Mouse (Mus musculus) thymus, adult 2 months (tissue): ENCODE data around the gene Tcf7l2. TPM values are rescaled to one million over a fixed set of nuclear protein-coding genes. Genes with fewer than 3 reads are reported as not detected.

Source experiments
- DNase-seq: peaks from one replicate; pipeline ENCODE4 v3.0.0; 2021
- H3K27ac ChIP-seq: fragments of 200-500 bp; 2 replicates; pipeline ENCODE4 v1.5.1; 2012; ENCODE audit warnings: low read length, control low read depth; ENCODE audit not compliant: control insufficient read depth, insufficient read depth
- H3K27me3 ChIP-seq: fragments of 200-500 bp; 2 replicates; pipeline ENCODE4 v1.6.1; 2012; ENCODE audit warnings: mild to moderate bottlenecking, low read length, moderate library complexity, mixed read lengths; ENCODE audit not compliant: control insufficient read depth, insufficient read depth
- H3K36me3 ChIP-seq: fragments of 200-500 bp; 2 replicates; pipeline ENCODE4 v1.6.1; 2012; ENCODE audit warnings: mild to moderate bottlenecking, low read length, moderate library complexity; ENCODE audit not compliant: control insufficient read depth, insufficient read depth
- H3K4me1 ChIP-seq: fragments of 200-500 bp; replicated peaks from 2 replicates; pipeline ENCODE4 v1.6.1; 2012; ENCODE audit warnings: low read length; ENCODE audit not compliant: control insufficient read depth, insufficient read depth
- H3K4me3 ChIP-seq: fragments of 200-500 bp; 2 replicates; pipeline ENCODE4 v1.5.1; 2012; ENCODE audit warnings: mild to moderate bottlenecking, low read length, control low read depth, moderate library complexity; ENCODE audit not compliant: control insufficient read depth, insufficient read depth
- CTCF ChIP-seq: fragments of 200-500 bp; IDR thresholded peaks from 2 replicates; pipeline ENCODE4 v1.5.1; 2012; ENCODE audit warnings: mild to moderate bottlenecking, control low read depth, low read length, moderate library complexity, borderline replicate concordance; ENCODE audit not compliant: control insufficient read depth, poor library complexity, insufficient read depth; ENCODE audit errors: extremely low read depth
- POLR2A ChIP-seq: fragments of 200-500 bp; IDR thresholded peaks from 2 replicates; pipeline ENCODE4 v1.6.1; 2012; ENCODE audit warnings: mild to moderate bottlenecking, low read length, control low read depth, moderate library complexity; ENCODE audit not compliant: control insufficient read depth, poor library complexity, insufficient read depth; ENCODE audit errors: extremely low read depth
- WGBS: fragments of 180-500 bp; shearing (Covaris S2); methylation state at CpG from one replicate; pipeline ENCODE4 v1.1.7; 2018; 5-methylcytosine and 5-hydroxymethylcytosine counted together
- polyA plus RNA-seq: library from polyadenylated mRNA; depleted of rRNA; stranded (reverse); fragments of >200 nt; gene quantifications from 2 replicates; pipeline ENCODE4 v1.2.3, GENCODE M21; 2012

The Tcf7l2 gene
- polyA plus RNA-seq, 1 experiment, result 7.6 TPM

GRCm38 (mm10) chr19:55937026-55937425 lies 195.4 kb downstream of the Tcf7l2 start:
- H3K4me1 ChIP-seq, result no peaks in the 10 kb centered on the region
- no peaks in the 10 kb centered on the region for H3K27me3 ChIP-seq
- H3K27ac ChIP-seq, result no peak overlapping the region
- H3K4me3 ChIP-seq, result no peak overlapping the region
- DNase-seq, result no peak
- TF ChIP-seq POLR2A (no peak), CTCF (no peak)
- H3K36me3 ChIP-seq, result no peaks in the 10 kb centered on the region
- WGBS, result 94% methylated on average over 3 of the region's 3 CpGs

GRCm38 (mm10) chr19:55938254-55939046 lies 196.8 kb downstream of the Tcf7l2 start:
- Histone ChIP-seq H3K27ac (no peak overlapping the region), H3K4me3 (no peak overlapping the region)
- WGBS, result 92% methylated on average over 21 of the region's 21 CpGs

GRCm38 (mm10) chr19:55939090-55939489 lies 197.5 kb downstream of the Tcf7l2 start:
- whole genome bisulfite sequencing, result 93% methylated on average over 5 of the region's 5 CpGs
- no peak overlapping the region for H3K27ac ChIP-seq
- DNase-seq, result no peak
- no peak overlapping the region for H3K4me3 ChIP-seq
- H3K27me3 ChIP-seq, result no peaks in the 10 kb centered on the region
- no peaks in the 10 kb centered on the region for H3K4me1 ChIP-seq
- no peak for TF ChIP-seq POLR2A
- no peak for TF ChIP-seq CTCF
- H3K36me3 ChIP-seq, result no peaks in the 10 kb centered on the region

More at GRCm38 (mm10) chr19:55938254-55939046, 196.8 kb downstream of the Tcf7l2 start:
- no peaks in the 10 kb centered on the region for H3K4me1 ChIP-seq
- H3K36me3 ChIP-seq, result no peaks in the 10 kb centered on the region
- no peaks in the 10 kb centered on the region for H3K27me3 ChIP-seq
- TF ChIP-seq CTCF (no peak), POLR2A (no peak)
- no peak for DNase-seq

DNA sequence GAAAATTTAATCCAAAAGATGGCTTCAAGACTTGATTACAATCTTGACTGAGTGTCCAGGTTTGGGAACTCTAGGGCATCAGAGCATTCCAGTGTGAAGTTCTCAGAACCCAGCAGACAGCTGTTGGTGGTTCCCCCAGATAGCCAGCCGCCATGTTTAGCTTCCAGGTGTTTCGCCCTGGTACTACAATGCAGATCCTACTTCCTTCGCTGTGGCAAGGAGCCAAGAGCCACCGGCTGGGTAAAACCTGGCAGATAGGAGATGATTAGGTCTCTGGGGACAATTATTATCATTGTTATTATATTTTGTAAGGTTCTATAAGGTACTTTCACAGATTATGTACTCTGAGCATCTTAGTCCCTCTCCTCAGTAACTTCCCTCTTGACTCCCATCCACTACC lies 198.1 kb downstream of the Tcf7l2 start:
- H3K4me1 ChIP-seq, result no peaks in the 10 kb centered on the region
- no peak for DNase-seq
- WGBS, result 94% methylated on average over 4 of the region's 4 CpGs
- H3K36me3 ChIP-seq, result no peaks in the 10 kb centered on the region
- no peak overlapping the region for H3K27ac ChIP-seq
- no peaks in the 10 kb centered on the region for H3K27me3 ChIP-seq
- no peak overlapping the region for H3K4me3 ChIP-seq
- TF ChIP-seq CTCF, result no peak
- no peak for TF ChIP-seq POLR2A

- Histone ChIP-seq H3K27ac (no peak overlapping the region), H3K4me3 (no peak overlapping the region), H3K36me3 (no peaks in the 10 kb centered on the region), H3K4me1 (no peaks in the 10 kb centered on the region), H3K27me3 (no peaks in the 10 kb centered on the region)
- TF ChIP-seq POLR2A (no peak), CTCF (no peak)
- no peak for DNase-seq
- 93% methylated on average over 11 of the region's 11 CpGs for WGBS
Measured at GRCm38 (mm10) chr19:55940538-55941252, 199.1 kb downstream of the Tcf7l2 start.

DNA sequence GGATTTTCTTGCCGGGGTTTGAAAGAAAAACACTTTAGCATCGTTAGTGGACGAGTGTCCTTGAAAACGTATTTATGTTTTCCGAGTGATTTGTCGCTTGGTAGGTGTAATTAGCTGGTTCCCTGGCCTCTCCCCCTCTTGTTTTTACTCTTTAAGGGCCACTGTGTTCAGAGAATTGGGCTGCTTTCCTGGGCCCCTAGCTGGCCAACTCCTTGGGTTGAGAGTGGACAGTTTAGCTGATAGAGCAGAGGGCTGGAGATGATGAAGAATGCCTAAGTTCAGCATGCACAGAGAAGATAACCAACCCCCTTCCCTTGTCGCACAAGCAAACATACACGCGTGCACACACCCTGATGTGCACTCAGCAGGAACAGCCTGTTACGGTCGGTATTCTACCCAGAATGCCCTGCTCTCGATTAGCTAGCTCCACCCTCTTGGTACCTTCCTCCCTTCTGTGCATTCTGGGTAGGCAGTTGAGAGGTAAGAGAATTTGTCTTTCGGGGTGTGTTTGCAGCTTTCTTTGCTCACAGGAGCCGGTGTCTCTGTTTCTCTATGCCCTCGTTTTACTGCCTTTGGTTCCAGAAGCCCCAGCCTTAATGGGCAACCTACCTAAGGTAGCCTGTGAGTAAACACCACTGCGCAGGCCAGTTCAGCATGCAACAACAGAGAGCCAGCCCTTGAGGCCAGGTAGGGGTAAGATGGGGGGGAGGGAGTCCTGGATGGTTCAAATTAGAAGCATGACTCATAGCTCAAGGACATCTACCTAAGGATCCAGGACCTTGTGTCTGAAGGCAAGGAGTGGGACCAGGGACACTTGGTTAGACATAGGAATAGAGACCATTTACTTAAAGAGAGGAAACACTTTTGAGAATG lies 199.9 kb downstream of the Tcf7l2 start:
- H3K36me3 ChIP-seq, result no peaks in the 10 kb centered on the region
- H3K4me3 ChIP-seq, result no peak overlapping the region
- 91% methylated on average over 16 of the region's 16 CpGs for WGBS
- no peaks in the 10 kb centered on the region for H3K4me1 ChIP-seq
- TF ChIP-seq POLR2A (no peak), CTCF (no peak)
- no peak for DNase-seq
- no peak overlapping the region for H3K27ac ChIP-seq
- H3K27me3 ChIP-seq, result no peaks in the 10 kb centered on the region
